Mouse (Mus musculus): ENCODE measurements around the gene Cd248.

- TF ChIP-seq CTCF (IDR thresholded peaks at IDR 0.05; ENCODE audit: control insufficient read depth, insufficient read depth, insufficient read length) (no peak), USF1 (IDR thresholded peaks at IDR 0.05; ENCODE audit: low read depth) (no peak), MYOD1 (IDR thresholded peaks at IDR 0.05; ENCODE audit: control insufficient read depth, insufficient read length, low read depth) (no peak), FOSL1 (IDR thresholded peaks at IDR 0.05; ENCODE audit: insufficient read depth, low read length, poor library complexity, severe bottlenecking) (no peak), MAX (IDR thresholded peaks at IDR 0.05) (no peak), MYOG (IDR thresholded peaks at IDR 0.05; ENCODE audit: control insufficient read depth, extremely low read depth, insufficient read length) (no peak), CEBPB (IDR thresholded peaks at IDR 0.05; ENCODE audit: low read depth) (no peak)
Measured at GRCm38 (mm10) chr19:5069486-5069885, 1.6 kb downstream of the Cd248 start.

Measured in C2C12 (cell line).